Mouse (Mus musculus): Measurements from ENCODE around the gene Stra6l. TPM values are rescaled to one million over a fixed set of nuclear protein-coding genes. Genes with fewer than 3 reads are reported as not detected.

Stra6l gene
- polyA plus RNA-seq, 1 experiment = 2.6 TPM

- no peak for TF ChIP-seq POLR2A (IDR thresholded peaks at IDR 0.05; ENCODE audit: borderline replicate concordance, extremely low read depth, insufficient read depth, insufficient read length, poor library complexity, severe bottlenecking)
Observed at GRCm38 (mm10) chr4:45848825-45849156, 327 bp downstream of the Stra6l start.

GRCm38 (mm10) chr4:45849419-45849818 lies 955 bp downstream of the Stra6l start:
- TF ChIP-seq POLR2A (IDR thresholded peaks at IDR 0.05; ENCODE audit: borderline replicate concordance, extremely low read depth, insufficient read depth, insufficient read length, poor library complexity, severe bottlenecking) (no peak), CTCF (IDR thresholded peaks at IDR 0.05; ENCODE audit: borderline replicate concordance, extremely low read depth, insufficient read depth, insufficient read length) (no peak)
- DNase-seq (ENCODE audit: low read depth) = no peak

More at GRCm38 (mm10) chr4:45848825-45849156, 327 bp downstream of the Stra6l start:
- no peak for DNase-seq (ENCODE audit: low read depth)

GRCm38 (mm10) chr4:45851640-45852051 lies 3.2 kb downstream of the Stra6l start:
- DNase-seq (ENCODE audit: low read depth) = no peak
- TF ChIP-seq CTCF (IDR thresholded peaks at IDR 0.05; ENCODE audit: borderline replicate concordance, extremely low read depth, insufficient read depth, insufficient read length) (no peak), POLR2A (IDR thresholded peaks at IDR 0.05; ENCODE audit: borderline replicate concordance, extremely low read depth, insufficient read depth, insufficient read length, poor library complexity, severe bottlenecking) (no peak)

- TF ChIP-seq CTCF (IDR thresholded peaks at IDR 0.05; ENCODE audit: borderline replicate concordance, extremely low read depth, insufficient read depth, insufficient read length) (no peak), POLR2A (IDR thresholded peaks at IDR 0.05; ENCODE audit: borderline replicate concordance, extremely low read depth, insufficient read depth, insufficient read length, poor library complexity, severe bottlenecking) (no peak)
Observed at GRCm38 (mm10) chr4:45853496-45854246, 5.2 kb downstream of the Stra6l start.

GRCm38 (mm10) chr4:45855803-45856424 lies 7.5 kb downstream of the Stra6l start:
- TF ChIP-seq POLR2A (IDR thresholded peaks at IDR 0.05; ENCODE audit: borderline replicate concordance, extremely low read depth, insufficient read depth, insufficient read length, poor library complexity, severe bottlenecking) = no peak
- TF ChIP-seq CTCF (IDR thresholded peaks at IDR 0.05; ENCODE audit: borderline replicate concordance, extremely low read depth, insufficient read depth, insufficient read length) = peak; percentile 90
- peak; percentile 85 for DNase-seq (ENCODE audit: low read depth)

More at GRCm38 (mm10) chr4:45853496-45854246, 5.2 kb downstream of the Stra6l start:
- DNase-seq (ENCODE audit: low read depth) = no peak

- no peak for TF ChIP-seq POLR2A (IDR thresholded peaks at IDR 0.05; ENCODE audit: borderline replicate concordance, extremely low read depth, insufficient read depth, insufficient read length, poor library complexity, severe bottlenecking)
- TF ChIP-seq CTCF (IDR thresholded peaks at IDR 0.05; ENCODE audit: borderline replicate concordance, extremely low read depth, insufficient read depth, insufficient read length) = no peak
- DNase-seq (ENCODE audit: low read depth) = peak; percentile 45
Observed at GRCm38 (mm10) chr4:45861160-45861559, 12.7 kb downstream of the Stra6l start.

- TF ChIP-seq POLR2A (IDR thresholded peaks at IDR 0.05; ENCODE audit: borderline replicate concordance, extremely low read depth, insufficient read depth, insufficient read length, poor library complexity, severe bottlenecking) = no peak
- no peak for TF ChIP-seq CTCF (IDR thresholded peaks at IDR 0.05; ENCODE audit: borderline replicate concordance, extremely low read depth, insufficient read depth, insufficient read length)
- DNase-seq (ENCODE audit: low read depth) = no peak
Observed at GRCm38 (mm10) chr4:45867416-45867815, 19.0 kb downstream of the Stra6l start.

GRCm38 (mm10) chr4:45869021-45869815 lies 20.8 kb downstream of the Stra6l start:
- no peak for DNase-seq (ENCODE audit: low read depth)
- TF ChIP-seq POLR2A (IDR thresholded peaks at IDR 0.05; ENCODE audit: borderline replicate concordance, extremely low read depth, insufficient read depth, insufficient read length, poor library complexity, severe bottlenecking) (no peak), CTCF (IDR thresholded peaks at IDR 0.05; ENCODE audit: borderline replicate concordance, extremely low read depth, insufficient read depth, insufficient read length) (no peak)

GRCm38 (mm10) chr4:45872147-45872546 lies 23.7 kb downstream of the Stra6l start:
- TF ChIP-seq CTCF (IDR thresholded peaks at IDR 0.05; ENCODE audit: borderline replicate concordance, extremely low read depth, insufficient read depth, insufficient read length) = no peak
- TF ChIP-seq POLR2A (IDR thresholded peaks at IDR 0.05; ENCODE audit: borderline replicate concordance, extremely low read depth, insufficient read depth, insufficient read length, poor library complexity, severe bottlenecking) = no peak
- no peak for DNase-seq (ENCODE audit: low read depth)

- TF ChIP-seq CTCF (IDR thresholded peaks at IDR 0.05; ENCODE audit: borderline replicate concordance, extremely low read depth, insufficient read depth, insufficient read length) = peak; percentile 74; the same call in 1 of the 2 replicates
- no peak for TF ChIP-seq POLR2A (IDR thresholded peaks at IDR 0.05; ENCODE audit: borderline replicate concordance, extremely low read depth, insufficient read depth, insufficient read length, poor library complexity, severe bottlenecking)
- DNase-seq (ENCODE audit: low read depth) = peak; percentile 78
Observed at GRCm38 (mm10) chr4:45878929-45879328, 30.5 kb downstream of the Stra6l start.

GRCm38 (mm10) chr4:45882521-45882920 lies 34.1 kb downstream of the Stra6l start:
- no peak for DNase-seq (ENCODE audit: low read depth)

More at GRCm38 (mm10) chr4:45882521-45882920, 34.1 kb downstream of the Stra6l start:
- TF ChIP-seq POLR2A (IDR thresholded peaks at IDR 0.05; ENCODE audit: borderline replicate concordance, extremely low read depth, insufficient read depth, insufficient read length, poor library complexity, severe bottlenecking) = no peak
- TF ChIP-seq CTCF (IDR thresholded peaks at IDR 0.05; ENCODE audit: borderline replicate concordance, extremely low read depth, insufficient read depth, insufficient read length) = no peak
